Mouse (Mus musculus): ENCODE measurements around the gene Zbtb17. TPM values are rescaled to one million over a fixed set of nuclear protein-coding genes. Genes with fewer than 3 reads are reported as not detected.

Zbtb17 gene
- polyA plus RNA-seq, 1 experiment from 2014 or later = 43.8 TPM

- Histone ChIP-seq H3K36me3 (peaks cover 95% of the 10 kb centered on the region), H3K27me3 (no peaks in the 10 kb centered on the region), H3K27ac (peak overlapping the region; percentile 66), H3K9ac (no peak overlapping the region), H3K4me1 (no peaks in the 10 kb centered on the region), H3K4me3 (no peak overlapping the region), H3K4me2 (no peak overlapping the region), H3K9me3 (no peaks in the 10 kb centered on the region)
- WGBS = 87% methylated on average over 16 of the region's 16 CpGs
- ATAC-seq (ENCODE audit: insufficient number of reproducible peaks, insufficient read depth, low FRiP score, low TSS enrichment, low read depth) = no peak
Observed at GRCm38 (mm10) chr4:141477681-141478102, 33.2 kb downstream of the Zbtb17 start.

- Histone ChIP-seq H3K27me3 (no peaks in the 10 kb centered on the region), H3K4me1 (no peaks in the 10 kb centered on the region), H3K36me3 (peaks cover 95% of the 10 kb centered on the region), H3K4me3 (no peak overlapping the region), H3K9me3 (no peaks in the 10 kb centered on the region), H3K27ac (peak overlapping the region; percentile 66; the same call in 1 of the 2 replicates), H3K9ac (no peak overlapping the region), H3K4me2 (no peak overlapping the region)
- 87% methylated on average over 23 of the region's 23 CpGs for WGBS
- ATAC-seq (ENCODE audit: insufficient number of reproducible peaks, insufficient read depth, low FRiP score, low TSS enrichment, low read depth) = no peak
Observed at GRCm38 (mm10) chr4:141478225-141478624, 33.8 kb downstream of the Zbtb17 start.

GRCm38 (mm10) chr4:141478794-141479193 is 34.3 kb downstream of the Zbtb17 start:
- no peaks in the 10 kb centered on the region for H3K4me1 ChIP-seq
- 0 out of 2 replicates have a peak overlapping the region, but pooled peaks have one; percentile 66 for H3K27ac ChIP-seq
- no peaks in the 10 kb centered on the region for H3K27me3 ChIP-seq
- peaks cover 95% of the 10 kb centered on the region for H3K36me3 ChIP-seq
- H3K4me3 ChIP-seq = no peak overlapping the region
- no peaks in the 10 kb centered on the region for H3K9me3 ChIP-seq
- H3K4me2 ChIP-seq = no peak overlapping the region
- WGBS = 95% methylated on average over 32 of the region's 32 CpGs
- no peak for ATAC-seq (ENCODE audit: insufficient number of reproducible peaks, insufficient read depth, low FRiP score, low TSS enrichment, low read depth)
- no peak overlapping the region for H3K9ac ChIP-seq

- no peaks in the 10 kb centered on the region for H3K27me3 ChIP-seq
- no peak overlapping the region for H3K27ac ChIP-seq
- no peak for ATAC-seq (ENCODE audit: insufficient number of reproducible peaks, insufficient read depth, low FRiP score, low TSS enrichment, low read depth)
- H3K36me3 ChIP-seq = peaks cover 95% of the 10 kb centered on the region
- H3K4me2 ChIP-seq = no peak overlapping the region
- no peaks in the 10 kb centered on the region for H3K9me3 ChIP-seq
- no peak overlapping the region for H3K9ac ChIP-seq
- H3K4me3 ChIP-seq = no peak overlapping the region
- H3K4me1 ChIP-seq = no peaks in the 10 kb centered on the region
- WGBS = 93% methylated on average over 8 of the region's 8 CpGs
Observed at GRCm38 (mm10) chr4:141479411-141479810, 35.0 kb downstream of the Zbtb17 start.

- ATAC-seq (ENCODE audit: insufficient number of reproducible peaks, insufficient read depth, low FRiP score, low TSS enrichment, low read depth) = no peak
- H3K27me3 ChIP-seq = no peaks in the 10 kb centered on the region
- no peak overlapping the region for H3K27ac ChIP-seq
- H3K4me1 ChIP-seq = no peaks in the 10 kb centered on the region
- H3K4me3 ChIP-seq = no peak overlapping the region
- H3K36me3 ChIP-seq = peaks cover 95% of the 10 kb centered on the region
- H3K9me3 ChIP-seq = peaks cover 3% of the 10 kb centered on the region; the same call in 1 of the 2 replicates
- WGBS = 66% methylated on average over 11 of the region's 11 CpGs
- H3K4me2 ChIP-seq = no peak overlapping the region
- no peak overlapping the region for H3K9ac ChIP-seq
Observed at GRCm38 (mm10) chr4:141484071-141484470, 39.6 kb downstream of the Zbtb17 start.

DNA sequence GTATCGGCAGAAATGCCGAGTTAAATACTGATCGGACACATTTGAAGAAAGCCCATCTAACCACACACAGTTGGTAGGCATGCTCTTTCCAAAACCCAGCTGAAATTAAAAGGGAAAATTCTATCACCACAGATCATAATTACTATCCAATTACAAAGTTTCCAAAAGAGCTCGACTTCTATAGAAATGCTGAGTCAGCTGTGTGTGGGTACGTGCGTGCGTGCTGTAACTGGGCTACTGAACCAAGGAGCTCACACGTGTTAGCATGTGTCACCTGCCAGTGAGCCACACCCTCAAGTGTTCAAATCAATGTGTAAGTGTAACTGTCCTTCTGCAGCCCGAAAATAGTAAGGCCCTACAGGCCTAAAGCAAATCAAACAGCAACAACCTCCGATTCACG is 43.1 kb downstream of the Zbtb17 start:
- Histone ChIP-seq H3K36me3 (peaks cover 100% of the 10 kb centered on the region), H3K4me2 (no peak overlapping the region)
- no peak for ATAC-seq (ENCODE audit: insufficient number of reproducible peaks, insufficient read depth, low FRiP score, low TSS enrichment, low read depth)

DNA sequence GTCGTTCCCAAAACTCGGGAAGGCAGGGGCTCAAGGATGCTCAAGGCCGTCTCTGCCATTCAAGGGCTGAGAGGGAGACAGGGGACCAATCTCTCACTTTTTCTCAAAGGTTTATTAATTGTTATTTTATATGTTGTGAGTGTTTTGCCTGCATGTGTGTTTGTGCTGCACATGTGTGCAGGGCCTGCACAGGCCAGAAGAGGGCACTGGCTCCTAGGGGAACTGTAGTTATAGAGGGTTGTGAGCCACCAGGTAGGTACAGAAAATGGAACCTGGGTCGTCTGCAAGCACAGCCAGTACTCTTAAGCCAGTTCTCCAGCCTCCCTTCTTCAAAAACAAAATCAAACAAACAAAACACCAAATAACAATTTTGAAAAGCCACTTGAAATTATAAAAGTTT is 44.2 kb downstream of the Zbtb17 start:
- Histone ChIP-seq H3K36me3 (peaks cover 100% of the 10 kb centered on the region), H3K27ac (no peak overlapping the region), H3K9me3 (peaks cover 5% of the 10 kb centered on the region; the same call in 1 of the 2 replicates), H3K4me3 (no peak overlapping the region), H3K9ac (no peak overlapping the region), H3K27me3 (no peaks in the 10 kb centered on the region), H3K4me2 (no peak overlapping the region), H3K4me1 (no peaks in the 10 kb centered on the region)
- no peak for ATAC-seq (ENCODE audit: insufficient number of reproducible peaks, insufficient read depth, low FRiP score, low TSS enrichment, low read depth)
- 90% methylated on average over 4 of the region's 4 CpGs for WGBS

More for the DNA sequence above, 43.1 kb downstream of the Zbtb17 start:
- Histone ChIP-seq H3K9me3 (peaks cover 5% of the 10 kb centered on the region; the same call in 1 of the 2 replicates), H3K9ac (no peak overlapping the region), H3K4me1 (no peaks in the 10 kb centered on the region), H3K27me3 (no peaks in the 10 kb centered on the region), H3K27ac (no peak overlapping the region), H3K4me3 (no peak overlapping the region)
- WGBS = 94% methylated on average over 11 of the region's 11 CpGs

- H3K4me3 ChIP-seq = no peak overlapping the region
- ATAC-seq (ENCODE audit: insufficient number of reproducible peaks, insufficient read depth, low FRiP score, low TSS enrichment, low read depth) = 0 out of 2 replicates have a peak, but pooled peaks have one; percentile 23
- peaks cover 11% of the 10 kb centered on the region for H3K36me3 ChIP-seq
- no peaks in the 10 kb centered on the region for H3K27me3 ChIP-seq
- H3K4me2 ChIP-seq = no peak overlapping the region
- no peaks in the 10 kb centered on the region for H3K9me3 ChIP-seq
- no peak overlapping the region; the same call in 1 of the 2 replicates for H3K9ac ChIP-seq
- peak overlapping the region; percentile 63 for H3K27ac ChIP-seq
- WGBS = 25% methylated on average over 4 of the region's 4 CpGs
- peaks cover 39% of the 10 kb centered on the region for H3K4me1 ChIP-seq
Observed at GRCm38 (mm10) chr4:141500637-141501036, 56.2 kb downstream of the Zbtb17 start.

GRCm38 (mm10) chr4:141501058-141501457 is 56.6 kb downstream of the Zbtb17 start:
- Histone ChIP-seq H3K27ac (peak overlapping the region; percentile 63), H3K27me3 (no peaks in the 10 kb centered on the region), H3K4me1 (peaks cover 39% of the 10 kb centered on the region), H3K9me3 (no peaks in the 10 kb centered on the region), H3K4me3 (no peak overlapping the region), H3K36me3 (0 out of 2 replicates have a peak, but pooled peaks cover 8% of the 10 kb centered on the region), H3K4me2 (no peak overlapping the region), H3K9ac (no peak overlapping the region; the same call in 1 of the 2 replicates)
- WGBS = 46% methylated on average over 5 of the region's 5 CpGs
- ATAC-seq (ENCODE audit: insufficient number of reproducible peaks, insufficient read depth, low FRiP score, low TSS enrichment, low read depth) = no peak

- Histone ChIP-seq H3K4me2 (no peak overlapping the region), H3K36me3 (0 out of 2 replicates have a peak, but pooled peaks cover 8% of the 10 kb centered on the region), H3K9ac (peak overlapping the region; percentile 16; the same call in 1 of the 2 replicates), H3K4me1 (peaks cover 50% of the 10 kb centered on the region), H3K27me3 (no peaks in the 10 kb centered on the region), H3K4me3 (no peak overlapping the region), H3K27ac (peak overlapping the region; percentile 33; the same call in 1 of the 2 replicates), H3K9me3 (no peaks in the 10 kb centered on the region)
- WGBS = 44% methylated on average over 5 of the region's 5 CpGs
- no peak for ATAC-seq (ENCODE audit: insufficient number of reproducible peaks, insufficient read depth, low FRiP score, low TSS enrichment, low read depth)
Observed at GRCm38 (mm10) chr4:141502723-141503122, 58.3 kb downstream of the Zbtb17 start.

DNA sequence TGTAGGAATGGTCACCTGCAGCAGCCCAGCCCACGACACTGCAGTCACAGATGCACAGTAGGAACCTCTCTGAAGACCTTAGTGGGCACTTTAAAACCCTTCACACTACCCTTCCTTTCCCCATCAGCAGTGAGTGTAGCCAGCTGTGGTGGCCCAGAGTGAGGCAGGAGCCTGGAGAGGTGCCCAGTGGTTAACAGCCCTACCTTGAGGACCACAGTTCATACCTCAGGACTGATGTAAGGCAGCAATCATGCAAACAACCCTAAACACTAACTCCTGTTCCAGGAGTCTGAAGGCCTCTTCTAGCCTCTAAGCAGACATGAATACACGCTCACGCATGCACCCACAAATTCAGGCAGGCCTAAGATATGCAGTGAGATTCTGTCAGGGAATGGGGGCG is 60.0 kb downstream of the Zbtb17 start:
- WGBS = 95% methylated on average over 4 of the region's 4 CpGs

GRCm38 (mm10) chr4:141505810-141506209 is 61.4 kb downstream of the Zbtb17 start:
- H3K27me3 ChIP-seq = no peaks in the 10 kb centered on the region
- H3K27ac ChIP-seq = peak overlapping the region; percentile 81
- no peak overlapping the region for H3K4me3 ChIP-seq
- no peak overlapping the region for H3K9ac ChIP-seq
- no peak for ATAC-seq (ENCODE audit: insufficient number of reproducible peaks, insufficient read depth, low FRiP score, low TSS enrichment, low read depth)
- 0 out of 2 replicates have a peak, but pooled peaks cover 8% of the 10 kb centered on the region for H3K36me3 ChIP-seq
- H3K4me1 ChIP-seq = peaks cover 41% of the 10 kb centered on the region
- 96% methylated on average over 11 of the region's 11 CpGs for WGBS
- no peak overlapping the region for H3K4me2 ChIP-seq
- H3K9me3 ChIP-seq = no peaks in the 10 kb centered on the region

More for the DNA sequence above, 60.0 kb downstream of the Zbtb17 start:
- Histone ChIP-seq H3K27ac (no peak overlapping the region), H3K9me3 (no peaks in the 10 kb centered on the region), H3K4me3 (no peak overlapping the region), H3K4me2 (no peak overlapping the region), H3K27me3 (no peaks in the 10 kb centered on the region), H3K9ac (no peak overlapping the region), H3K4me1 (peaks cover 41% of the 10 kb centered on the region), H3K36me3 (0 out of 2 replicates have a peak, but pooled peaks cover 8% of the 10 kb centered on the region)
- no peak for ATAC-seq (ENCODE audit: insufficient number of reproducible peaks, insufficient read depth, low FRiP score, low TSS enrichment, low read depth)

Measured in embryonic facial prominence, embryonic 13.5 days (tissue).